Mouse (Mus musculus) gastrocnemius, adult 8-10 months (tissue): ENCODE data around the gene Fam221a. TPM values are rescaled to one million over a fixed set of nuclear protein-coding genes. Genes with fewer than 3 reads are reported as not detected.
A peak's percentile ranks its signal among the peaks of the same experiment; 100 is the strongest.

ENCODE experiments used
- DNase-seq, 2 experiments: peaks; one replicate each; pipeline ENCODE4 v3.0.0; 2022; ENCODE audit warnings: low spot score in 2 of 2
- total RNA-seq, 4 experiments: library from RNA; stranded (reverse); gene quantifications; 2 replicates each; pipeline ENCODE4 v1.2.4; 2022

Gene Fam221a
- under 1 TPM in 1 of 4 experiments, not detected in 3; 0.51 TPM for total RNA-seq

DNA sequence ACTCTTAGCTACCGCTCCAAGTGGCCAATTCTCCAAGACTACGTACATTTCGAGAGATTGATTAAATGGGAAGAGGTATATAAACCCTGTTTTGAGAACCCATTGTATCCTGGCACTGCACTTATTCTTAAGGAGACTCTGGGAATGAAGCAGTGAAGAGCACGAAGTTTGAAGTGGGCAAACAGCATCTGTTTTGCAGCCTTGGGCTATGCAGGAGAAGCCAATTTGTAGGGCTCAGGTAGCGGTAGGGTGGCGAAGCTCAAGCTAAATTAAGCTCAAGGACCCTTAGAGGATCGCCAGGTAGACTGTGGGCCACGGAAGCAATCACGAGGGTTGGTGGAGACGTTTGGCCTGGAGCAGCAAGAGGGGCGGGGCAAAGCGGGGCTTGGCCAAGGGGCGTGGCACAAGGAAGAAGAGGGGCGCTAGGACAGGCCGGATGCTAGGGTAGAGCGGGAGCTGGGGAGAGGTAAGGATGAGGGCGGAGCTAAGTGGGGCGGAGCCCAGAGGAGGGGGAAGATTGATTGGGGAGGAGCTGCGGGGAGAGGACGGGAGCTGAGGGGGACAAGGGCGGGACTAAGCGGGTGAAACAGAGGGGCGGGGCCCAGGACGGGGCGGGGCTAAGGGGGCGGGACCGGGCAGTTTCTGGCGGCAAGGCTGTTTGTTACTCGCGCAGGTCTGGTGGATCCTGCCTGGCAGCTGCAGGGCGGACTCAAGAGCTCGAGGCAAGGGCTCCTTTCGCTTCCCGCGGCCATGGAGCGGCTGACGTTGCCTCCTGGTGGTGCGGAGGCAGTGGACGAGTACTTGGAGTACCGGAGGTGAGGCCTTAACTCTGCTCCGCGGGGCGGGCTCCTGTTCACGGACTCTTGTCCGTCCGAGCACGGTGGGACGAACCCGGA lies at the start of gene Fam221a:
Gene Fam221a, plus strand, starts transcription at position 581 of the 896 bp plus-strand sequence.
- DNase-seq: peak; percentile 59 to 78

DNA sequence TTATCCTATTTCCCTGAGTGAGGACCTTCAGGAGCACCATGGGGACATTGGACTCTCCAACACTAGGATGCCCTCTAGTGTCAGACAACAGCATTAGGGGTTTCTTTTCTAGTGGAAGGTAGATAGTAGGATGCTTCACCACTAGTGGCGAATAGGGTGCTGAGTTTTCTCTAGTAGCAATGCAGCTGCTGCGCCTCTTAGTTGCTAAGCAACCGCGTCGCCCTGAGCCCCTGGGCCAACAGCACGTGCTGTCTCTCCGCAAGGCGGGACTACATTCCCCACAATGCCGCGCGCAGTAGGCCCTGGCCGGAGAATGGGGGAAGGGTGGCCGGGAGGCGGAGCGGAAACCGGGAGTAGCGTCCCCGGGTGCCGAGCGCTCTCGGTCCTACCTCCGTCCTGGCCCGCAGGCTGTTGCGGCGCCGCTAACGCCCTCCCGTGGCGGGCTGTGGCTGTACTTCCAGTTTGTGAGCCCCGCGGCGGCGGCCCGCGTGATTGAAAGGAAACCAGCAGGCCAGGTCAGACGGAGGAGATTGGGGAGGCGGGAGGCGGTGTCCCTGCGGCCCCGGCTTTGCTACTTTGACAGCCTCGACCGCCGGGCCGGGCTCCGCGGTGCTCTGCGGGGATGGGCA lies 48.5 kb upstream of the Fam221a start, which contains the start of gene Ccdc126:
Gene Ccdc126, plus strand, starts transcription at position 309 of the 629 bp plus-strand sequence.
- peak; percentile 96 to 98 for DNase-seq

DNA sequence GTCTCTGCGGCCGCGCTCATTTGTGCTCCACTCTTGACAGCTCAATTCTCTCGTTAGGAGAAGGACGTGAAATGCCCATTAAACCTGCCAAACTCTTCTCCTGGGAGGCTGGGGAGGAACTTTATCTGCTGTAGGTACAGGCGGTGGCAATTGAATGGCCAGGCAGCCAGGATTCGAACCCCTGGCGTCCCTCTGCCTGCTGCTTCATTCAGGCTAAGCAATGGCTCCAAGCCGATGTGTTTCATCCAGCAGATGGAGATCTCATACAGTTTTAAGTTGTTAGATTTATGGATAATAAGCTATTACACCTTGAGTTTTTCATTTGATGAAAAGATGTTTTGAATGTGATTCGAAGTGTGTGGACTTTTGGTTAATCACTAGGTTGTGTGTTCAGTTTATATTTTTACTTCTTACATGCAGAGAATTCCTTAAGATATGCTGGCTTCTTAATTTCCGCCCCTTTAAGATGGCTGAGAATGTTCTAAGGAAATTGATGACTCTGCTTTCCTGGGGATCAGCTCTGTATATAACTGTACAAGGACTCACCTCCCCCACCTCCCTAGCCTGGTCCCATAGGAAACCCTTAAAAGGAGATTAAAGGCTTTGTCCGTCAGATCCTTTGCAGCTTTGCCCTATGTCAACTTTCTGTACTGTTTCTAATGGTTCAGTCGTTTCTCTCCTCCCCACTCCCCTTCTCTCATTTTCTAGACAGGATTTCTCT lies 47.8 kb upstream of the Fam221a start:
- no peak for DNase-seq

DNA sequence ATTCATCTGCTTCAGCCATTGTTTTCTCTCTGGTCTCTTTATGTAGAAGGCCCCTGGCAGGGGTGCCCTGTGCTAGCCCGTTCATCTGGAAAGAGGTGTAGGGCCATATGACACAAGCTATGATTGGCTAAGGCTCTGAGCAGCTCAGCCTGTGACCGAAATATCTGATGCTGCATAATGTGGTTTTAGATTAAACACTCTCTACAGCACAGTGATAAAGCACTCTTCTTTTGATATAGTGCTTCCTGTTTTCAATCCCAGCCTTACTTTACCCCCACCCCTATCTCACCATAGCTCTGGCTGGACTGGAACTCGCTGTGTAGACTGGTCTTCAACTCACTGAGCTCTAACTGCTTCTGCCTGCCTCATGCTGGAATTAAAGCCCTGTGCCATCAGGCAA lies 46.2 kb upstream of the Fam221a start:
- DNase-seq: no peak

DNA sequence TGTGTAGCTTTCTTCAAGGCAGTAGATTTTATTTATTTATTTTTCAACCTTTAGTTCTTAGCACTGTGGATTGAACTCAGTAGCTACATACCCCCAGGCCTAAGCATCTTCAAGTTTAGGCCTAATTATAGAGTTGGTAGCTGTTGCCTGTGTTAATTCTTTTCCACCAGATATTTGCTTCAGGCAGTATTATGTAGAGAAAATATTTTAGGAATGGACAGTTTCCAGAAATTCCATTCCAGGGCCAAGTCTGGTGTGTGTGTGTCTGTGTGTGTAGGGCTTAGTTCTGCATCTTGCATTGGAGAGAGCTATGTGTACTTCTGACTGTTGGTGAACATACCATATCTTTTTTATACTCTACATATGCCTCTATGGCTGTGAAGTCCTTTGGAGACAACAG lies 45.5 kb upstream of the Fam221a start:
- DNase-seq: no peak

DNA sequence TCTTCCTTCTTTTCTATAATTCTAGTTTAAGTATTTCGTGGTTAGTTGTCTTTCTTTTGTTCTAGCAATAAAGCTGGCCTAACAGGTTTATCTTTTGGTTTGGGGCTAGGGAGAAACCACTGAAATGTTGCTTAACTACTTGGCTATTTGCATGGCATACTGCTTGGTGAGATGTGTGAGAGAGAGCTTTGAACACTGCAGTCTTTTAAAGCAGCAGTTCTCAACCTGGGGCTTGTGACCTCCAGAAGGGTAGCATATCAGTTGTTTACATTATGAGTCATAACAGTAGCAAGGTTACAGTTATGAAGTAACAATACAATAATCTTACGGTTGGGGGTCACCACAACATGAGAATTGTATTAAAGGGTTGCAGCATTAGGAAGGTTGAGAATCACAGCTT lies 44.6 kb upstream of the Fam221a start:
- DNase-seq: no peak

DNA sequence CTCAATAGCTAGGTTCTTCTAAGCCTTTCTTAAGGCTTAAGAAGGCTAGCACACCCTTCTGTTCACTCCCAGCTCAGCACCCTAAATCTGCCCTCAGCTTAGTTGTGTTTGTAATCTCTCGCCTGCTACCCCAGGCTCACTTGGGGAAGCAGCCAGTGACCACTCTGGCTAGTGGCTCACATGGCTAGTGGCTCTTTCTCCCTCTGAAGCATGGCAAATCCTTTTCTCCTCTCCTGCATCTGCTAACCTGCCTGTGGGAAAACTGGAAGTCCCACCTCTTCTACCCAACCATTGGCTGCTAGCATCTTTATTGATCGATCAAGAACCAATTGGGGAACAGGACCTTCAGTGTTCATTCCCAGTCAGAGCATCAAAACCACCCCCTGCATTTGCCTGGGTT lies 43.0 kb upstream of the Fam221a start:
- DNase-seq: no peak

DNA sequence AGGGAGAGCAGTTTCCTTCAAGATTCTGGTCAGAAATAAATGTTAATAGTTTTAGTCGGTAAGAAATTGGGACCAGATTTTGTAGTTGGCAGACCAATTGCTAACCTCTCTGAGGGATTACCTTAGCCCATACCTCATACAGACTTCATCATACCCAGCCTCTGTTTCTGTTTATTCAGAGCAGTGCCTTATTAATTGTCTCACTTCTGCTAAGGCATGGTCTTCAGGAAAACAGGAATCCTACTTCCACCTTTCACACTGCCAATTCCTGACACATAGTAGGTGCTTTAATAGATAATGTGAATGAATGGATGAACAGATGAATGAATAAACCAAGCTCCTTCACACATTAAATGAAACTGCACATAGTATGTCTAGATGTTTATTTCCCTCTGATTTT lies 42.2 kb upstream of the Fam221a start:
- no peak for DNase-seq

DNA sequence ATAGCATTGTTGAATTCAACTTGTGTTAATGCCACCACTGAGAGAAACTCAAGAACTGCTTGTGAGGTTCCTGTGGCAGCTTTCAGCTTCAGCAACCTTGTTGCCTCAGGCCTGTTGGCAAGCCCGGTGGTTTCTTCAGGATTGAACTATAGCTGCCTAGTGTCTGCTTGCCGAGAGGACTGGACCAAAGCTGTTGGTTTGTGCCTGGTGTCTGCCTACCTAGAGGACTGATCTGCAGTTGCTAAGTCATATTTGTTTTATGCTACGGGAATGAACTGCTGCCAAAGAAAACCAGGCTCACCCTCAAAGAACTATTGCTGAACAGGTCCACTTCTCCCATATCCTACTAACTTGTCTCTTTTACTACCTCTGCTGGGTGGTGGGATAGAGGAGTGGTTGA lies 40.7 kb upstream of the Fam221a start:
- no peak for DNase-seq

DNA sequence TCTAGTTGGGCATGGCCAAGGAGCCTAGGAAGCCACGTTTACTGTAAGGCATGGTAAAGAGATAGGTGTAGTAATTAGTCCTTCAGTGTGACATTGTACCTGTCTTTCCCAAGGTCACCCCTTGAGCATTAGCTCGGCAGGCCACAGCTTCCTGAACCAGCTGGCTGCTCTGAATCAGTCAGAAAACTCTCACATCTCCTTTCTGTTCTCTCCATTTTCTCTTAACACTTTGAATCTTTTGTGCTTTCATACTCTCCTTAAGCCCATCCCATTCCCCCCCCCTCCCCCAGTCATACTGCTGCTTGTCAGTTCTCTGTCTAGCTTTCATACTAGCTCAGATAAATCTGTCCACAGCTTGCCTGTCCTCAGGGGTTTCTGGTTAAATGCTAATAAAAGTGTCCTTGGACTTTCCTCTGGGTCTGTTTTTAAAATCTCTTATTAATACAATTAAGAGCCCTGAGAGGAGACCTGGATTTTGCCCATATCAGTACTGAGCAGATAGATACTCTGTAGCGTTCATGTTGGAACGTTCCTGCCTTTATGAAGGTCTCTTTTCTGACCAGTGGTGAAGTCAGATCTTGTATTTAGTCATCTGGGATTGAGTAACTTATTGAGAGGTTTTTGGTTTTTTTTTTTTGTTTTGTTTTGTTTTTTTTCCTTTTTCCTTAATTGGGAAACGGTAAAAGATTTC lies 36.0 kb upstream of the Fam221a start:
- no peak for DNase-seq

DNA sequence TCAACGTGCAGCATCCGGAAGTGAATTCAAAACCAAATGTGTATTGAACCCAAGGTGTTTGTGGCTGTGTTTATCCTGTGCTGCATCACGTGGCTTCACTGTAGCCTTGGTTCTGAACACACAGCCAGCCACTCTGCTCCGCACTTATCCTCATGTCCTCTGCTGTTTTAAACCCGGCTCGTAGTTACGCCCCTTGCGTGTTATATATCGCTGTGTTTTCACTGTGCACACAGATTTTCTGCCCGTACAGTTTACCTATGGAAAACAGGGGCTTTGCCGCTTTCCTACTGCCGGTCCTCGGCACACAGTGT lies 35.5 kb upstream of the Fam221a start:
- no peak for DNase-seq

DNA sequence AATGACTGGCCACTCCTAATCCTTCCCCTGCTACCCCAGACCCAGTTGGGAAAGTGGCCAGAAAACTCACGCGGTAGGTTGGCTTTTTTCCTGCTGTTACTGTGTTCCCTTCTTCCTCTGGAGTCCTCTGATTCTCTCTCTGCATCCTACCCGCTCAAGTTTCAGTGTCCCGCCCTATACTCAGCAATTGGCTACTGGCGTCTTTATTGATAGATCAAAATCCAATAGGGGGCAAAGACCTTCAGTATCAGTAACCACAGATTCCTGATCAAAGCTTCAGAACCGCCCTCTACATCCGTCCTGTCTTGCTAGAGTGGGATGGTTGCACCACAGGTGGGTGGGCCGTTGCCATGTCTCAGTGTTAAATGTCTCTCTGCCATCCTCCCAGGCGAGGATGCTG lies 29.0 kb upstream of the Fam221a start:
- no peak for DNase-seq

DNA sequence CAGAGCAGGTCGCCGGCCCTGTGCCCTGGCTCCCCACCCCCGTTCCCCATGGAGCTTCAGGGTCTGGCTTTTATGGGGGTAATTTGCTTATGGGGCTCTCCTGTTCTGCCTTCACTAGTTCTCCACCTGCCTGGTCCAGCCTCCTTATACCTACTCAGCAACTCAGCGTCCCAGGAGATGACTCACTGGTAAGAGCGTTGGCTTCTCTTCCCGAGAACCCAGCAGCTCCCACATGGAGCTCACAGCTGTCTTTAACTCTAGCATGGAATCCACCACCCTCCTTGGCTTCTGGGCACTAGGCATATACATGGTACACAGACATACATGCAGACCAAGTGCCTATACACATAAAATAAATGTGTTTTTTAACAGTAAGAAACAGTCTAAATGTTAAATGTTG lies 28.4 kb upstream of the Fam221a start:
- DNase-seq: no peak

DNA sequence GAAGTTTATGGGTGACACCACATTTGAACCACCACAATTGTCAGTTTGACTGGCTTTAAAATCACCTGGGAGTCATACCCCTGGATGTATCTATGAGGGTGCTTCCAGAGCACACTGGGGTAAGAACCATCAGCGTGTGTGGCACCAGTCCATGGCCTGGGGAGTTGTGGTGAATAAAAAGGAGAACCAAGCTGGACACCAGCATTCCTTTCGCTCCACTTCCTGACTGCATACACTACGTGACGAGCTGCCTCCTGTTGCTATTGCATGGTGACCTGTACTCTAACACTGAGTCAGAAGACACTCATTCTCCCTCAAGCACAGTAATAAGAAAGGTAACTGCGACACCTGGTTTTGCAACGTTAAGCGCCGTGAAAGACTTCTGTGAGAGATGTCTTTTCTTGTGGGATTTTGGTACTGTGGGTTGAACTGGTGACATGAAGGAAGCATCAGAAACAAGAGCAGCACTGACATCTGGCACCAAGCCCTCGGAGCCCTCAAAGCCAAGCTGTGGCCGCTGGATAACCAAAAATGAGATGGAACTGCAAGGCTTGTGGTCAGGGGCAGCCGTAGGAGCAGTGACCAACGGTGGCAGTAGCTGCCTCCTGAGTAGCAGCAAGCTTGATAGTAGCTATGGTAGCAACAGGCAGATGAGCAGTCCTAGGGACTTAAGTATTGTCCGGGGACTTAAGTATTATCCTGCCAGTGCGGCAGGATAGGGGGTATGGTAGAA lies 23.6 kb upstream of the Fam221a start:
- DNase-seq: no peak

DNA sequence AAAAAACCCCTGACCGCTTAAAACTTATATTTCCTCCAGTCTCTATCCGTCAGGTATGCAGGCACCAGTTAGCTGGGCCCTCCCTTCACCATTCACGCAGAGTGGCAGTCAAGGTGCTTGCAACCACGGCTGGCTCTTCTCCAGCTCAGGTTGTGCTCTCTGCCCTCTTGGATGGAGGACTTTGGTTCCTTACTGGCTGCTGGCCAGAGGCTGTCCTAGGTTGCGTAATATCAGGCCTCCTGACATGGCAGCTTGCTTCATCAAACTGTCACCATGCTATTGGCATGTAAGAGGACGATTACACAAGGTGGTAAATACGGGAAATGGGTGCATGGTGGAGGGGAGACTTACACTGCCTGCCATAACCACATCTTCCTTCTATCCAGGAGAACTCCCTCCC lies 17.7 kb upstream of the Fam221a start:
- no peak for DNase-seq

DNA sequence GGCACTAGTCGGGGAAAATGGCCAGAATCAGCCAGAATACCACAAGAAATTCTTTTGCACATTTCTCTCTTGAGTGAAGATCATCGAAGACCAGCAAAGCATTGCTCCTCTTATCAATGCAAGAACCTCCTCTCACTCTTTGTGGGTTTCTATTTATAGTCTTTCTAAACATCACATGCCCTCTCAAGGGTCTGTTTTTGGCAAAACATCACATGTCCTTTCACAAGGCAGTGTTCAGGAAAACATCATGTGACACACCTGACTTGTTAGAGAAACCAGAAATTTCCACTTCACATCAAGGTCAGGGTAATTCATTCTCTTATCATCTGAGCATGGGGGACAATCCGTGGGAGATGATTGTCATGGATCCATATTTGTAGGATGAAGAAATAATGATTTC lies 12.9 kb upstream of the Fam221a start:
- no peak for DNase-seq

DNA sequence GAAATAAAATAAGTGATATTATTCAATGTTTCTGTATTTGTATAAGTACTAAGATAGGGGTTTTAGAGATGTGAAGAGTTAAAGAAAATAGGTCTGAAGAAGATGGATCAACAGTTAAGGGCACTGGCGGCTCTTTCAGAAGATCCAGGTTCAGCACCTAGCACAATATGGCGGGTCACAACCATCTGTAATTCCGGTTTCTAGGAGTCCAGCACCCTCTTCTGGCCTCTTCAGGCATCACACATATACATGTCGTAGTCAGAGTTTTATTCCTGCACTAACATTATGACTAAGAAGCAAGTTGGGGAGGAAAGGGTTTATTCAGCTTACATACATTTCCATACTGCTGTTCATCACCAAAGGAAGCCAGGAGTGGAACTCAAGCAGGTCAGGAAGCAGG lies 12.4 kb upstream of the Fam221a start:
- DNase-seq: no peak

DNA sequence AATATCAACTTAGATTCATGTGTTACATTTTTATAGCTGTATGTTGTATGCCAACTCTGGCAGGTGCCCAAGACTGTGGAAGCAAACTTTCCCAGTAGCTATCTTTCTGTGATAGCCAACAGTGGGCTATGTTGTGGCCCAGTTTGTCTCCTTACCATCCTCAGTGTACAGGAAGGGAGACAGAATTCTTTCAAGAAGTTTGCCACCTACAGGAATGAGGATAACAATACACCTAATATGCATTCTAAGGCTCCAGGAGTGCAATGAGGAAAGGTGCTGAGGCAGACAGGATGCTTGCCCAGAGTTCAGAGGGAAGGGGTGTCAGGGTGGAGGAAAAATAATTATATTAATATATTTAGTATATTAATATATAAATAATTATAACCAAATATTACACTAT lies 7.1 kb upstream of the Fam221a start:
- no peak for DNase-seq

DNA sequence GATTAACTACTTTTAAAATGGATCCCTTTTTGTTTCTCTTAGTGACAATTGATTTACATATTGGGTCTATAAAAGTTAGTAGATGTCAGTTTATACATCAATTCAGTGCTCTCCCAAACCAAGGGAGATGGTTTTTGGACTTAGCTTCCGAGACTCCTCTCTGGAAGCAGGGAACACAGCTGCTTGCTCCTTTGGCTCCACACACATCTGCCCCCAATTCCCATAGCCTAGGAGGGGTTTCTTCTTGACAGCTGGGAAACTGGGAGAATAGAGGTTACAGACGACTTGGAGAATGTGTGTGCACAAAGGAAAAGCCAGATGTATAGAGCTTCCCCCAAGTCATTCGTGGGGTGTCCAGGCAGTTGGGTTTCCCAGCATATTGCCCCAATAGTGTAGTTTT lies 673 bp downstream of the Fam221a start:
- no peak for DNase-seq

DNA sequence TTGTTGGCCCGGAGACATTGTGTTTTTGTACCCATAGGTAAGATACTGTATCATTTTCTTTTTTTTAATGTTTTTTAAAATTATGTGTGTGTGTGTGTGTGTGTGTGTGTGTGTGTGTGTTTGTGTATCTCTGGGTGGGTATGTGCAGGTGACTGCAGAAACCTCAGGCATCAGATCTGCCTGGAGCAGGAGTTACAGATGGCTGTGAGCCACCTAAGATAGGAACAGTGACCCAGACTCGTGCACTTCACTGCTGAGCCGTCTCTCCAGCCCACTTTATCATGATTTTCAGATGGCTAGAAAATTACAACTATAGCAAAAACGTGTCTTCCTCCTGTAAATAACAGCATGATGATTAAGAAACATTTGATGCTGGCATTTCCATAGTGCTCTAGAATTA lies 5.2 kb downstream of the Fam221a start:
- no peak for DNase-seq

DNA sequence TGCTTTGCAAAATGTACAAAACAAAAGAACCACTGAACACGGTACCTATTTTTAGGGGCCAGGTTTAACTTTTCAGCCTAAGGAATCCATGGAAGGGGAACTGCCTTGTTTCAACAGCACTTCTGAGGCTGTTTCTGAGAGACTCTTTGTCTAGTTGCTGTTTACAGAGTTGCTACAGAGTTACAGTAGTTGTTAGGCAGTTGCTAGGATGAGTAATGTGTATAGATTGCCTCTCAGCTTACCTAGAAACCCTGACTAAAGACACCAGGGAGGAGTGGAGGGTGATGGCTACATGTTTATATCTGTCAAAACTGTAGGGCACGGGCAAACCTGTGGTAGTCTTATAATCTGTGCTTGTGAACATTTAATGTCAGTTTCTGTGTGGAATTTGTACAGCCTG lies 6.4 kb downstream of the Fam221a start:
- no peak for DNase-seq
